10 mouse cellular contexts compared by ENCODE assay signal in genomic region chr10:109861275-109861674, GRCm38 (mm10).
A peak's percentile ranks its signal among the peaks of the same experiment; 100 is the strongest.
DNase-seq lines count a peak whose midpoint lies in the region; ATAC-seq and TF ChIP-seq lines count a peak whose summit lies in the region.
"Had no signal": no experiment of that assay in that cellular context is flagged by ENCODE, and none has a peak within 500 bp of the region (broad histone marks: within the 10 kb centered on the region; RNA-seq: fewer than 3 reads in every experiment).

No protein-coding gene starts in this region.

- H3K27ac ChIP-seq in forebrain, embryonic 13.5 days = no peak overlapping the region
- H3K27ac ChIP-seq in forebrain, embryonic 10.5 days = no peak overlapping the region
- no peak overlapping the region for H3K27ac ChIP-seq in lung, postnatal 0 days (ENCODE audit: low read length)
- H3K27ac ChIP-seq in forebrain, postnatal 0 days (ENCODE audit: low read depth, low read length) = no peak overlapping the region
- H3K27ac ChIP-seq in neural tube, embryonic 15.5 days (replicated peaks) = no peak overlapping the region
- H3K27ac ChIP-seq: macrophage had no signal

- no peaks in the 10 kb centered on the region for H3K9me3 ChIP-seq in forebrain, embryonic 13.5 days (replicated peaks)
- no peaks in the 10 kb centered on the region for H3K9me3 ChIP-seq in forebrain, embryonic 10.5 days
- no peaks in the 10 kb centered on the region for H3K9me3 ChIP-seq in lung, postnatal 0 days (ENCODE audit: low read length)
- no peaks in the 10 kb centered on the region for H3K9me3 ChIP-seq in forebrain, postnatal 0 days (ENCODE audit: low read length)
- H3K9me3 ChIP-seq in neural tube, embryonic 15.5 days (replicated peaks) = no peaks in the 10 kb centered on the region

- H3K4me2 ChIP-seq in forebrain, embryonic 13.5 days = no peak overlapping the region
- H3K4me2 ChIP-seq in lung, postnatal 0 days (replicated peaks; ENCODE audit: low read depth, low read length) = no peak overlapping the region
- no peak overlapping the region for H3K4me2 ChIP-seq in forebrain, postnatal 0 days (ENCODE audit: low read depth)
- no peak overlapping the region for H3K4me2 ChIP-seq in neural tube, embryonic 15.5 days

- intact Hi-C loops in heart, postnatal 10 days (cut with DNase I) = no loop called here

- DNase-seq in forebrain, embryonic 10.5 days (ENCODE audit: extremely low spot score, low spot score) = no peak
- peak; percentile 36 for DNase-seq in lung, postnatal 0 days (ENCODE audit: low spot score)
- no peak for DNase-seq in lung, postnatal 14 days
- DNase-seq in forebrain, postnatal 0 days = peak; percentile 71
- DNase-seq in telencephalon, adult 2 months (ENCODE audit: low read depth, low spot score) = peak; percentile 39
- no peak for DNase-seq in heart, postnatal 10 days
- DNase-seq: cerebellum, adult 18-20 months had no signal

- TF ChIP-seq CTCF in lung, postnatal 0 days (IDR thresholded peaks at IDR 0.05) = peak; percentile 73
- peak; percentile 90 for TF ChIP-seq CTCF in forebrain, postnatal 0 days (IDR thresholded peaks at IDR 0.05; ENCODE audit: low read depth)

- no peaks in the 10 kb centered on the region for H3K27me3 ChIP-seq in forebrain, embryonic 13.5 days
- H3K27me3 ChIP-seq in forebrain, embryonic 10.5 days (ENCODE audit: poor library complexity, severe bottlenecking) = no peaks in the 10 kb centered on the region
- no peaks in the 10 kb centered on the region for H3K27me3 ChIP-seq in lung, postnatal 0 days (replicated peaks; ENCODE audit: insufficient read depth, low read length)
- no peaks in the 10 kb centered on the region for H3K27me3 ChIP-seq in forebrain, postnatal 0 days (ENCODE audit: insufficient read depth, low read length)
- no peaks in the 10 kb centered on the region for H3K27me3 ChIP-seq in neural tube, embryonic 15.5 days (replicated peaks)

- peak; percentile 41 for ATAC-seq in forebrain, embryonic 13.5 days
- no peak; the same call in 1 of the 2 replicates for ATAC-seq in lung, postnatal 0 days
- ATAC-seq in forebrain, postnatal 0 days = peak; percentile 60; the same call in 1 of the 2 replicates
- no peak for ATAC-seq in neural tube, embryonic 15.5 days (ENCODE audit: low FRiP score)

- no peak overlapping the region for H3K4me3 ChIP-seq in forebrain, embryonic 13.5 days
- H3K4me3 ChIP-seq in forebrain, embryonic 10.5 days = no peak overlapping the region
- H3K4me3 ChIP-seq in lung, postnatal 0 days (ENCODE audit: low read depth, low read length) = no peak overlapping the region
- H3K4me3 ChIP-seq in forebrain, postnatal 0 days (ENCODE audit: low read depth, low read length) = no peak overlapping the region
- H3K4me3 ChIP-seq in neural tube, embryonic 15.5 days (replicated peaks) = no peak overlapping the region

- H3K9ac ChIP-seq in forebrain, embryonic 13.5 days = no peak overlapping the region
- no peak overlapping the region for H3K9ac ChIP-seq in lung, postnatal 0 days (replicated peaks; ENCODE audit: low read depth)
- H3K9ac ChIP-seq in forebrain, postnatal 0 days = no peak overlapping the region
- no peak overlapping the region for H3K9ac ChIP-seq in neural tube, embryonic 15.5 days (replicated peaks)

- 57% methylated on average over 2 of the region's 2 CpGs for WGBS in forebrain, embryonic 13.5 days
- 78% methylated on average over 2 of the region's 2 CpGs for WGBS in forebrain, embryonic 10.5 days
- 37% methylated on average over 2 of the region's 2 CpGs for WGBS in lung, postnatal 0 days
- WGBS in forebrain, postnatal 0 days = 50% methylated on average over 2 of the region's 2 CpGs
- 62% methylated on average over 2 of the region's 2 CpGs for WGBS in neural tube, embryonic 15.5 days

- H3K4me1 ChIP-seq in forebrain, embryonic 13.5 days = no peaks in the 10 kb centered on the region
- no peaks in the 10 kb centered on the region for H3K4me1 ChIP-seq in forebrain, embryonic 10.5 days
- no peaks in the 10 kb centered on the region for H3K4me1 ChIP-seq in lung, postnatal 0 days (ENCODE audit: insufficient read depth, low read depth, low read length)
- no peaks in the 10 kb centered on the region for H3K4me1 ChIP-seq in forebrain, postnatal 0 days (ENCODE audit: insufficient read depth)
- peaks cover 6% of the 10 kb centered on the region; the same call in 1 of the 2 replicates for H3K4me1 ChIP-seq in neural tube, embryonic 15.5 days

- TF ChIP-seq EP300 in lung, postnatal 0 days (IDR thresholded peaks at IDR 0.05) = no peak

- no peaks in the 10 kb centered on the region for H3K36me3 ChIP-seq in forebrain, embryonic 13.5 days (ENCODE audit: poor library complexity, severe bottlenecking)
- H3K36me3 ChIP-seq in forebrain, embryonic 10.5 days (replicated peaks) = no peaks in the 10 kb centered on the region
- no peaks in the 10 kb centered on the region for H3K36me3 ChIP-seq in lung, postnatal 0 days (ENCODE audit: insufficient read depth, low read length)
- H3K36me3 ChIP-seq in forebrain, postnatal 0 days (ENCODE audit: insufficient read depth) = no peaks in the 10 kb centered on the region
- no peaks in the 10 kb centered on the region for H3K36me3 ChIP-seq in neural tube, embryonic 15.5 days

Comparison
In these comparisons a context has a peak if more than half of its experiments do, and no peak if none do; other contexts are left out.
1. DNase-seq: peak in lung, postnatal 0 days (single experiment), forebrain, postnatal 0 days (single experiment) and telencephalon, adult 2 months (single experiment); none in forebrain, embryonic 10.5 days (single experiment), lung, postnatal 14 days (single experiment) and heart, postnatal 10 days (0 of 2).
2. ATAC-seq: peak in forebrain, embryonic 13.5 days (single experiment) and forebrain, postnatal 0 days (single experiment); none in lung, postnatal 0 days (single experiment) and neural tube, embryonic 15.5 days (single experiment).